Mouse (Mus musculus): ENCODE measurements at regions not wholly inside any gene's neighbourhood (a gene's known extent, or its start where the extent isn't known, plus 50 kb on each side); places are given as distances from the start of the nearest gene placed in this dataset.

DNA sequence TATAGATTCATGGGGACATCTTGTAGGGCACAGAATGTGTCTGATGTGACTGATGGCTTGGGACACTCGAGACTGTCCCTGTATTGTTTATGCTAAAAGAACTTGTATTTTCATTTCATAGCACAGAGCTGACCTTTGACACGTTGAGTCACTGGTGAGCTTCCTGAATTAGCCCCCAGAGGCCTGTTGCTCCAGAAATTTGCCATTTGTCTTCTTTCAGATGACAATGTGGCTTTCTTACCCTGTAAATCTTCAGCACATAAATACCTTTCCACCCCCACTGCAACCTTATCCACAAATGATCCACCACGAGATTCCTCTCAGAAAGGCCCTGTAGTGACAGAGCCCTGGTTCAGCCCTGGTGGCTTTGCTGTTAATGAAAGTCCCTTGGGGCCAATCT lies 335.5 kb upstream of the Zfp637 start:
- Histone ChIP-seq H3K27me3 (ENCODE audit: control insufficient read depth, insufficient read depth, low read length) (no peaks in the 10 kb centered on the region), H3K4me3 (ENCODE audit: low read depth, low read length) (no peak overlapping the region), H3K4me2 (replicated peaks; ENCODE audit: low read depth, low read length) (no peak overlapping the region), H3K36me3 (ENCODE audit: control insufficient read depth, insufficient read depth, low read length) (no peaks in the 10 kb centered on the region), H3K9me3 (ENCODE audit: control insufficient read depth, low read length) (no peaks in the 10 kb centered on the region), H3K4me1 (replicated peaks; ENCODE audit: control insufficient read depth, insufficient read depth, low read length) (no peaks in the 10 kb centered on the region), H3K9ac (ENCODE audit: low read depth, low read length) (no peak overlapping the region), H3K27ac (ENCODE audit: low read depth, low read length) (no peak overlapping the region)
- ATAC-seq (ENCODE audit: low FRiP score) (no peak), DNase-seq (ENCODE audit: low spot score) (peak; percentile 16)
- 54% methylated on average over 3 of the region's 3 CpGs for WGBS

DNA sequence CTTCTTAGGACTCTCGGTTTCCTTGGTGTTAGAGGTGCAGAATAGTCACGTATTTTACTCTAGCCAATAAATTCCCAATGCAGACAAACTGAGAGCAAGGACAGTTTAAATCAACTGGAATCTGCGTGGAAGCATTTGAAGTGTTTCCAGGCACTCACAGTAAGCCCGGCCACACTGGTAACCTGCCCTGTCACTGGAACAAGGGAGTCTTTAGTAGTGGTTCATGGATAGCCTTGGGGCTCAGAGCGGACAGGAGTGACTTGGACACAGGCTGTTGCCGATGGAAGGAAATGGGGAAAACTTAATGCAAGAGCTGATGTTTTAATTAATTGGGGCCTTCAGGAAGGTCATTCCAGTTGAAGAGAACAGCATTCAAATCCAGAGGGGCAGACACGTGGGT lies 334.4 kb upstream of the Zfp637 start:
- Histone ChIP-seq H3K36me3 (ENCODE audit: control insufficient read depth, insufficient read depth, low read length) (no peaks in the 10 kb centered on the region), H3K4me1 (replicated peaks; ENCODE audit: control insufficient read depth, insufficient read depth, low read length) (no peaks in the 10 kb centered on the region), H3K27ac (ENCODE audit: low read depth, low read length) (no peak overlapping the region), H3K9me3 (ENCODE audit: control insufficient read depth, low read length) (no peaks in the 10 kb centered on the region), H3K27me3 (ENCODE audit: control insufficient read depth, insufficient read depth, low read length) (no peaks in the 10 kb centered on the region), H3K4me3 (ENCODE audit: low read depth, low read length) (no peak overlapping the region), H3K9ac (ENCODE audit: low read depth, low read length) (no peak overlapping the region), H3K4me2 (replicated peaks; ENCODE audit: low read depth, low read length) (no peak overlapping the region)
- DNase-seq (ENCODE audit: low spot score) (no peak), ATAC-seq (ENCODE audit: low FRiP score) (no peak)
- 75% methylated on average over 7 of the region's 7 CpGs for WGBS

DNA sequence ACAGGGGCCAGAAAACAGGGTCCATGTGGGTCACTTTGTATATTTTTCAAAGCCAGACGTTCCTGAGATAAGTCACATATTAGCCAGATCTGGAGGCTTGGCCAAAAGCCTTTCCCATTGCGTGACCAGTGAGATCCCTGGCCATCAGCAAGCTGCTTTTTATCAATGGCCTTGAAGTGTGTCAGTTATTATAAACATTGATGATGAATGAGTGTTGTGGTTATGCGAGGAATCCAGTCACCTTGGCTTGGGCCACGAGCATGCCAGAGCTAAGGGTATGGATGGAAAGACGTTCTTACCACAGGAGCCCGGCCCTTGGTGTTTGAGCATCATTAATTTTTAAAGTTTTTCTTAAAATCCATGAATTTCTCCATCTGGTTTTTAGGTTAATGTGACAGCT lies 332.1 kb upstream of the Zfp637 start:
- Histone ChIP-seq H3K9ac (ENCODE audit: low read depth, low read length) (no peak overlapping the region), H3K4me2 (replicated peaks; ENCODE audit: low read depth, low read length) (no peak overlapping the region), H3K36me3 (ENCODE audit: control insufficient read depth, insufficient read depth, low read length) (no peaks in the 10 kb centered on the region), H3K27me3 (ENCODE audit: control insufficient read depth, insufficient read depth, low read length) (no peaks in the 10 kb centered on the region), H3K9me3 (ENCODE audit: control insufficient read depth, low read length) (no peaks in the 10 kb centered on the region), H3K4me3 (ENCODE audit: low read depth, low read length) (no peak overlapping the region), H3K4me1 (replicated peaks; ENCODE audit: control insufficient read depth, insufficient read depth, low read length) (no peaks in the 10 kb centered on the region), H3K27ac (ENCODE audit: low read depth, low read length) (no peak overlapping the region)
- no peak for ATAC-seq (ENCODE audit: low FRiP score)
- 82% methylated on average over 6 of the region's 6 CpGs for WGBS
- DNase-seq (ENCODE audit: low spot score) = no peak

GRCm38 (mm10) chr6:117510026-117510425 lies 331.0 kb upstream of the Zfp637 start:
- no peak overlapping the region for H3K27ac ChIP-seq (ENCODE audit: low read depth, low read length)
- no peaks in the 10 kb centered on the region for H3K27me3 ChIP-seq (ENCODE audit: control insufficient read depth, insufficient read depth, low read length)
- no peak overlapping the region for H3K4me3 ChIP-seq (ENCODE audit: low read depth, low read length)
- H3K9me3 ChIP-seq (ENCODE audit: control insufficient read depth, low read length) = no peaks in the 10 kb centered on the region
- DNase-seq (ENCODE audit: low spot score) (no peak), ATAC-seq (ENCODE audit: low FRiP score) (no peak)
- WGBS = 88% methylated on average over 4 of the region's 4 CpGs
- H3K4me2 ChIP-seq (replicated peaks; ENCODE audit: low read depth, low read length) = no peak overlapping the region
- no peak overlapping the region for H3K9ac ChIP-seq (ENCODE audit: low read depth, low read length)
- H3K36me3 ChIP-seq (ENCODE audit: control insufficient read depth, insufficient read depth, low read length) = no peaks in the 10 kb centered on the region
- H3K4me1 ChIP-seq (replicated peaks; ENCODE audit: control insufficient read depth, insufficient read depth, low read length) = no peaks in the 10 kb centered on the region

DNA sequence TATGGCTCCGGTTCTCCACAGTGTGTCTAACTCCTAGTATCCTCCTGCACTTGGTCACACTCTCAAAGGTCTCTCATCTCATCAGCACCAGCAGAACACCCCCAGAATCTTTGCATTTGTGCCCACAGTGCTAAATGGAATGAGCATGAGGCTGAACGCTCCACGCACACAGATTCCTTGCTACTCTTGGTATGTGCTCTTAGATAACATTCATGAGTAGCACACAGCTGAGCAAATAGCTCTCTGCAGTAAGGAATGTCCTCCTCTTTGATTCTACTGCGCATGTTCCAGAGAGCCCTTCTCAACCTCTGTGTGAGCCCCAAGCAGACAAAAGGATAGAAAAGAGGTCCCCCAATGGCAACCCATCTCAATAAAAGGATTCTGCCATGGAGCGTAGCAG lies 326.1 kb upstream of the Zfp637 start:
- Histone ChIP-seq H3K36me3 (ENCODE audit: control insufficient read depth, insufficient read depth, low read length) (no peaks in the 10 kb centered on the region), H3K4me3 (ENCODE audit: low read depth, low read length) (no peak overlapping the region), H3K4me2 (replicated peaks; ENCODE audit: low read depth, low read length) (no peak overlapping the region), H3K9me3 (ENCODE audit: control insufficient read depth, low read length) (no peaks in the 10 kb centered on the region), H3K27ac (ENCODE audit: low read depth, low read length) (no peak overlapping the region), H3K4me1 (replicated peaks; ENCODE audit: control insufficient read depth, insufficient read depth, low read length) (no peaks in the 10 kb centered on the region), H3K27me3 (ENCODE audit: control insufficient read depth, insufficient read depth, low read length) (no peaks in the 10 kb centered on the region), H3K9ac (ENCODE audit: low read depth, low read length) (no peak overlapping the region)
- ATAC-seq (ENCODE audit: low FRiP score) (no peak), DNase-seq (ENCODE audit: low spot score) (no peak)
- WGBS = 84% methylated on average over 5 of the region's 5 CpGs

- Histone ChIP-seq H3K27ac (ENCODE audit: low read depth, low read length) (no peak overlapping the region), H3K27me3 (ENCODE audit: control insufficient read depth, insufficient read depth, low read length) (no peaks in the 10 kb centered on the region), H3K36me3 (ENCODE audit: control insufficient read depth, insufficient read depth, low read length) (no peaks in the 10 kb centered on the region), H3K9ac (ENCODE audit: low read depth, low read length) (no peak overlapping the region), H3K4me1 (replicated peaks; ENCODE audit: control insufficient read depth, insufficient read depth, low read length) (no peaks in the 10 kb centered on the region), H3K4me2 (replicated peaks; ENCODE audit: low read depth, low read length) (no peak overlapping the region), H3K9me3 (ENCODE audit: control insufficient read depth, low read length) (no peaks in the 10 kb centered on the region), H3K4me3 (ENCODE audit: low read depth, low read length) (no peak overlapping the region)
- WGBS = 83% methylated on average over 7 of the region's 7 CpGs
- DNase-seq (ENCODE audit: low spot score) = no peak
- ATAC-seq (ENCODE audit: low FRiP score) = no peak
Observed at GRCm38 (mm10) chr6:117516906-117517305, 324.1 kb upstream of the Zfp637 start.

DNA sequence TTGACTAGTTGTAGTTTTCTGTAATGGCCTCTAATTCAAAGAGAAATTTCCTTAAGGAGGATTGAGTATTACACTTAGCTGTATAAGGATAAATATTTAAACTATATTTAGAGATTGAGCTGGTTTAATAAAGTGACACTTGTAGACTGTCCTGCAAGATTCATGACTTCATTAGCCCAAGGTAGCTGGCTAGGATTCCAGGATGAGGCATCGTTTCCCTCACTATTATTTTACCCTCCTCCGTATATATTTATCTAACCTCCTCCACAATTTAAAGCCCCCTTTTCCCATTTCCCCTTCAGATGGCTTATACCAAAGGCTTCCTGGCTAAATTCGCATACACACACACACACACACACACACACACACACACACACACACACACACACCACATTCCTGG lies 322.0 kb upstream of the Zfp637 start:
- Histone ChIP-seq H3K36me3 (ENCODE audit: control insufficient read depth, insufficient read depth, low read length) (no peaks in the 10 kb centered on the region), H3K4me3 (ENCODE audit: low read depth, low read length) (no peak overlapping the region), H3K9ac (ENCODE audit: low read depth, low read length) (no peak overlapping the region), H3K4me2 (replicated peaks; ENCODE audit: low read depth, low read length) (no peak overlapping the region), H3K9me3 (ENCODE audit: control insufficient read depth, low read length) (no peaks in the 10 kb centered on the region), H3K4me1 (replicated peaks; ENCODE audit: control insufficient read depth, insufficient read depth, low read length) (no peaks in the 10 kb centered on the region), H3K27ac (ENCODE audit: low read depth, low read length) (no peak overlapping the region), H3K27me3 (ENCODE audit: control insufficient read depth, insufficient read depth, low read length) (no peaks in the 10 kb centered on the region)
- ATAC-seq (ENCODE audit: low FRiP score) (no peak), DNase-seq (ENCODE audit: low spot score) (no peak)
- WGBS = 86% methylated on average over 3 of the region's 3 CpGs

DNA sequence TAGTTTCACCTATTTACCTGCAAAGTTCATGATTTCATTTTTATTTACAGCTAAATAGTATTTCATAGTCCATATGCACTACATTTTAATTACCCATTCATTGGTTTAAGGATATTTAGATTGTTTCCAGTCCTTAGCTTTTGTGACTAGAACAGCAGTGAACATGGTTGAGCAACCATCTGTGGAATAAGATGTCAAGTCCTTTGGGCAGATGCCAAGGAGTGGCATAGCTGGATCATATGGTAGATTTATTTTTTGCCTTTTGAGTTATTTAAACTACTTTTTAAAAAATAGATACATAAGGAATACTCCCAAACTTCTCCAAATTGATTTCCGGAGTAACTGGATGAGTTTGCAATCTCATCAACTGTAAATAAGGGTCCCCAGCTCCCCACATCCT lies 321.5 kb upstream of the Zfp637 start:
- H3K4me2 ChIP-seq (replicated peaks; ENCODE audit: low read depth, low read length) = no peak overlapping the region
- H3K27ac ChIP-seq (ENCODE audit: low read depth, low read length) = no peak overlapping the region
- WGBS = 97% methylated on average over 1 of the region's 1 CpGs
- DNase-seq (ENCODE audit: low spot score) (no peak), ATAC-seq (ENCODE audit: low FRiP score) (no peak)
- H3K36me3 ChIP-seq (ENCODE audit: control insufficient read depth, insufficient read depth, low read length) = no peaks in the 10 kb centered on the region
- no peaks in the 10 kb centered on the region for H3K27me3 ChIP-seq (ENCODE audit: control insufficient read depth, insufficient read depth, low read length)
- H3K4me1 ChIP-seq (replicated peaks; ENCODE audit: control insufficient read depth, insufficient read depth, low read length) = no peaks in the 10 kb centered on the region
- no peak overlapping the region for H3K4me3 ChIP-seq (ENCODE audit: low read depth, low read length)
- H3K9me3 ChIP-seq (ENCODE audit: control insufficient read depth, low read length) = no peaks in the 10 kb centered on the region
- H3K9ac ChIP-seq (ENCODE audit: low read depth, low read length) = no peak overlapping the region

GRCm38 (mm10) chr6:117526161-117526935 lies 314.6 kb upstream of the Zfp637 start:
- 57% methylated on average over 22 of the region's 22 CpGs for WGBS
- H3K27ac ChIP-seq (ENCODE audit: low read depth, low read length) = no peak overlapping the region
- H3K4me1 ChIP-seq (replicated peaks; ENCODE audit: control insufficient read depth, insufficient read depth, low read length) = no peaks in the 10 kb centered on the region
- ATAC-seq (ENCODE audit: low FRiP score) = 0 out of 2 replicates have a peak, but pooled peaks have one; percentile 54
- DNase-seq (ENCODE audit: low spot score) = peak; percentile 32
- H3K27me3 ChIP-seq (ENCODE audit: control insufficient read depth, insufficient read depth, low read length) = no peaks in the 10 kb centered on the region
- H3K4me2 ChIP-seq (replicated peaks; ENCODE audit: low read depth, low read length) = no peak overlapping the region
- H3K9ac ChIP-seq (ENCODE audit: low read depth, low read length) = no peak overlapping the region
- no peak overlapping the region for H3K4me3 ChIP-seq (ENCODE audit: low read depth, low read length)
- no peaks in the 10 kb centered on the region for H3K9me3 ChIP-seq (ENCODE audit: control insufficient read depth, low read length)
- H3K36me3 ChIP-seq (ENCODE audit: control insufficient read depth, insufficient read depth, low read length) = no peaks in the 10 kb centered on the region

All from hindbrain, embryonic 11.5 days (tissue).